Mouse (Mus musculus): Measurements from ENCODE around the gene Fbln2.

- TF ChIP-seq CTCF (IDR thresholded peaks at IDR 0.05; ENCODE audit: low read depth) = no peak
- TF ChIP-seq EP300 (optimal IDR thresholded peaks at IDR 0.05) = no peak
Measured at GRCm38 (mm10) chr6:91260347-91260986, 48.2 kb downstream of the Fbln2 start.
